Mouse (Mus musculus) intestine, embryonic 15.5 days (tissue): ENCODE measurements around the gene Inpp5e. TPM values are rescaled to one million over a fixed set of nuclear protein-coding genes. Genes with fewer than 3 reads are reported as not detected.

Source experiments
- ATAC-seq: fragments of 200-750 bp; cut with Nextera tagmentation; 2 replicates; pipeline ENCODE4 v1.8.0; 2017; ENCODE audit warnings: moderate TSS enrichment, moderate library complexity
- H3K27ac ChIP-seq: fragments of 300-500 bp; sonication (generic); 2 replicates; pipeline ENCODE4 v1.5.1; 2015; ENCODE audit warnings: mild to moderate bottlenecking, inconsistent platforms
- H3K27me3 ChIP-seq: fragments of 300-500 bp; sonication (generic); replicated peaks from 2 replicates; pipeline ENCODE4 v1.6.1; 2015; ENCODE audit warnings: inconsistent platforms
- H3K36me3 ChIP-seq: fragments of 300-500 bp; sonication (generic); 2 replicates; pipeline ENCODE4 v1.6.1; 2015; ENCODE audit warnings: inconsistent platforms
- H3K4me1 ChIP-seq: fragments of 300-500 bp; sonication (generic); replicated peaks from 2 replicates; pipeline ENCODE4 v1.6.1; 2015; ENCODE audit warnings: inconsistent platforms
- H3K4me2 ChIP-seq: fragments of 300-500 bp; sonication (generic); replicated peaks from 2 replicates; pipeline ENCODE4 v1.6.1; 2015; ENCODE audit warnings: mild to moderate bottlenecking, inconsistent platforms
- H3K4me3 ChIP-seq: fragments of 300-500 bp; sonication (generic); replicated peaks from 2 replicates; pipeline ENCODE4 v1.5.1; 2015; ENCODE audit warnings: inconsistent platforms
- H3K9ac ChIP-seq: fragments of 300-500 bp; sonication (generic); 2 replicates; pipeline ENCODE4 v1.6.1; 2015; ENCODE audit warnings: inconsistent platforms
- H3K9me3 ChIP-seq: fragments of 300-500 bp; sonication (generic); 2 replicates; pipeline ENCODE4 v1.6.1; 2016; ENCODE audit warnings: inconsistent platforms
- WGBS: fragments of 180-500 bp; shearing (Covaris S2); methylation state at CpG from one replicate; pipeline ENCODE4 v1.1.7; 2015; 5-methylcytosine and 5-hydroxymethylcytosine counted together
- polyA plus RNA-seq: library from polyadenylated mRNA; unstranded; fragments of >200 nt; fragmentation: Nextera tagmentation; extraction: Ambion mirVana; gene quantifications from 2 replicates; pipeline ENCODE4 v1.2.1, GENCODE M21; 2015

Inpp5e gene
- 14.6 and 17.1 TPM in 2 replicates for polyA plus RNA-seq

DNA sequence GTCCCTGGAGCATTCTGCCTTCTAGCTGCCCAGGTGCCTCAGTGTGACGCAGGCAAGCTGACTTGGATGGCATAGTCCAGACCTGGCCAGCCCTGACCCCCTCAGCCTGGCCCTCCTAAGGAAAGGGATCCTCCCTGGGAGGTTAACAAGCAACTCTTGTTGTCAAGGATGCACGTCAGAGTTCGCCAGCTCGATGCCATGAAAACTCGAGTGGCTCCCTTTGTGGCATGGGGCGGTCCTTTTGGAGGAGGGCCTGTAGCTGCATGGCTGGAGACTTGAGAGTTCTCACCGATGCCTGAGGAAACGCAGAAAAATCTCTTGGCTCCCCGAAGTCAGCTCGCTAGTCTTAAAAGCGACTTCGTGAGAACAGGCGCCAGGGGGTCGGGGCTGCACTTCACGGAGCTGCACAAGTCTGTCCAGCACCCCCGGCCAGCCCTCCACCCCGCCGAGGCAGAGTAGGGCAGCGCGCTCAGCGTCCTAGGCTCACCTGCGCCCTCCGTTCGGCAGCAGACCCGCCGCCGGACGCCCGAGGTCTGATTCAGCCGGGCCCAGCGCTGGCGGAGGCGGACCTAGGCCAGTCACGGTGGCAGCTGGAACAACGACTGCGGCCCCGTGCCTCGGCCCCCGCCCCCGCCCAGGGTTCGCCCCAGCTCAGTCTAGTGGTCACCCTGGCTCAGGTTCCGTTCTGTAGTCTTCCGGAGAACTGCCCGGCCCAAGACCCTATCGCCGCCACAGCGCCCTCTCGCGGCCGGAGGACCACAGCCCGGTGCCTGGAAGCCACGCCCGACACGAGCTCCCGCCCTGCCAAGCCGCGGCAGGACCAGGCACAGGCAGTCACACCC lies at the start of gene Inpp5e:
Gene Inpp5e (minus strand): TSS at position 689 of the 842 bp plus-strand sequence.
- Histone ChIP-seq H3K36me3 (peaks cover 24% of the 10 kb centered on the region), H3K4me1 (peaks cover 36% of the 10 kb centered on the region), H3K9ac (peak within 1 kb of the TSS; percentile 96), H3K27me3 (no peaks in the 10 kb centered on the region), H3K27ac (peak within 1 kb of the TSS; percentile 67), H3K4me2 (peak within 1 kb of the TSS; percentile 92), H3K4me3 (peak within 1 kb of the TSS; percentile 94), H3K9me3 (no peaks in the 10 kb centered on the region)
- peak; percentile 98 for ATAC-seq
- under 1% methylated on average over 56 of the region's 57 CpGs for WGBS

DNA sequence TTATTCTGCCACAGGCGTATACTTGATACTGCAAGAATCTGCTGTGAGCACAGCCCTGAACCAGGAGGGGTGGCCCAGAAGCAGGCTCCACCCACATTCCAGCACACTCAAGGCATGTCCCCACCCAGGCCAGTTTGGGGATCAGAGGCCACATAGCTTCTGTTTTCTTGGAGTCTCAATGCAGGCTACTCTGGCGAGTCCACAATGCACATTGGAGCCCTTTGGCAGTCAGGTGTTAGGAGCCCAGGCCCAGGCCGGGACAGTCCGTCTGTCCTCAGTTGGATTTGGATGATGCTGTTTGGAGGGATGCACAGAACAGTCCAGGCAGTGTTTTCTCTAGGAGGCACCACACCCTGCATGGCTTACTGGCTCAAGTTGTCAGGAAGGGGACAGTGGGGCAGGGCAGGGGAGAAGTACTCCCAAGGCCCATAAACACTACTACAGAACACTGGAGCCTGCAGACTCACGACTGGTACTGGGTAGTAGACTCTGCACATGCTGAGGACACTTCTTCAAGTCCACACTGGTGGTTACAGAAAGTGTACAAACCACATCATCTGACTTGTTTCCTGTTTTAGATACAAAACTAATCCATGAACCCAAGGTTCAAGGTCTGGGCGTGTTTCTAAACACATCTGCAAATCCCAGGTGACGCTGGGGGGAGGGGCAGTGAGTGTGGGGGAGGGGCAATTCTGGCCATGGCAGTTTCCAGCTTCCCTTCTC lies 49.6 kb upstream of the Inpp5e start:
- H3K4me1 ChIP-seq, result peaks cover 18% of the 10 kb centered on the region
- H3K9ac ChIP-seq, result no peak overlapping the region
- 0 out of 2 replicates have a peak overlapping the region, but pooled peaks have one; percentile 14 for H3K4me2 ChIP-seq
- 23% methylated on average over 7 of the region's 7 CpGs for WGBS
- H3K27me3 ChIP-seq, result no peaks in the 10 kb centered on the region
- no peaks in the 10 kb centered on the region for H3K9me3 ChIP-seq
- ATAC-seq, result peak; percentile 72
- no peak overlapping the region for H3K4me3 ChIP-seq
- peak overlapping the region; percentile 54 for H3K27ac ChIP-seq
- H3K36me3 ChIP-seq, result peaks cover 35% of the 10 kb centered on the region

DNA sequence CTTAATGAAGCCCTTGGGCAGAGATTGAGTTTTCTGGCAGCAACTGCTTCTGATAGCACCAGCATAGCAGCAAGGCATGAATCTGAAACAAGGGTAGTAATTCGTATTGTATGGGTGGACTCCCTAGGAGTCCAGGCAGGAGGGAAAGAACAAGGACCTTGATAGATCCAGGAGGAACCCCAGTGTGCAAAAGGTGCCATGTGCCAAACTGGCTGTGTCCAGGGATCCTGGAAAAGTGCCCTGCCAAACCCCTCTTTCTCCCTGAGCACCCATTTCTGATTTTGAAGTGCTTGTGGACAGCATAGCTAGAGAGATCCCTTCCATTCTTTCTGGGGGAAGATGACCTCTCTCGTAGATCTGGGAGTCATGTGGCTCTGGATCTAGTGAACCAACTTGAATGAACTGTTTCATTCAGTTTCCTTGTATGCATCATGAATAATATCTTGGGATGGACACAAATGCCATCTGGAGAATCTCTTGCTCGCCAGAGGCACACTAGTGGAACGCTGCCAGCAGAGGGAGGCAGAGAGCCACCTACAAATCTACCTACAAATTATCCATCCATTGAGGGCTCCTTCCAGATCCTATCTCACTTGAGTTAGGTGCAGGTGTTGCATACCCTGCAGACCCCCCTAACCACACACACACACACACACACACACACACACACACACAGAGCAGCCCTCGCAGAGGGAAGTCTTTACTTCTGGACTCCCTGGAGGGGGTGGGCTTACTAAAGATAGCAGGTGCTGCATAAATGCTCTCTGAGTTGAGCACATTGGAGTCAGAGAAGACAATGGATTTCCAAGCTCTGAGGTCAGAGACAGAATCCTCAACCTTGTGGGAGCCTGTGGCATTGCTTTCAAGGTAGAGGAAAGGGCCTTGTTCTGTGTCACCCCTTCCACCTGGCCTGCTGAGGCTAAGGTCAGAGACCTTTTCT lies 40.4 kb upstream of the Inpp5e start:
- 22% methylated on average over 5 of the region's 5 CpGs for WGBS
- no peak overlapping the region for H3K4me2 ChIP-seq
- ATAC-seq, result no peak
- H3K9ac ChIP-seq, result no peak overlapping the region
- no peak overlapping the region for H3K4me3 ChIP-seq
- H3K4me1 ChIP-seq, result peaks cover 9% of the 10 kb centered on the region
- no peaks in the 10 kb centered on the region for H3K9me3 ChIP-seq
- no peak overlapping the region for H3K27ac ChIP-seq
- H3K27me3 ChIP-seq, result no peaks in the 10 kb centered on the region
- H3K36me3 ChIP-seq, result no peaks in the 10 kb centered on the region

DNA sequence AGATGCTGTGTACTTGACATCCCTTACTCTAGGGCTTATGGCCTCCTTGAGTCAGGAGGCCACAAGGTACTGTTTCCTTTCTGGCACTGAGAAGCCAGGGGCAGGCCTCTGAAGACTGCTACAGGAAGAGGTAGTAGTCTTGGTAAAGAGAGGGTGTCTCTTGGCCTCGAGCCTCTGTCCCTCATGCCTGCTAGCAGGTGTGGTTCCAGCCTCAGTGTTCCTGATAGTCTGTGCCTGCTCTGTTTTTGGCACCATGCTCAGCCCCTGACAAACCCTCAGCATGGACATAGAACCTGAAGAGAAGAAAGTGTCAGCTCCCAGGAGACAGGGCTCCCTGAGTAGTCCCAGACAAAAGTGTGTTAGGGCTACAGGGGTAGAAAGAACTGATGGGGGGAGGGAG lies 38.4 kb upstream of the Inpp5e start:
- no peaks in the 10 kb centered on the region for H3K36me3 ChIP-seq
- H3K27me3 ChIP-seq, result no peaks in the 10 kb centered on the region
- H3K4me1 ChIP-seq, result peaks cover 19% of the 10 kb centered on the region
- peak overlapping the region; percentile 71; the same call in 1 of the 2 replicates for H3K9ac ChIP-seq
- WGBS, result 59% methylated on average over 1 of the region's 1 CpGs
- H3K4me2 ChIP-seq, result no peak overlapping the region; the same call in 1 of the 2 replicates
- ATAC-seq, result no peak
- no peak overlapping the region for H3K27ac ChIP-seq
- H3K9me3 ChIP-seq, result no peaks in the 10 kb centered on the region
- H3K4me3 ChIP-seq, result no peak overlapping the region

DNA sequence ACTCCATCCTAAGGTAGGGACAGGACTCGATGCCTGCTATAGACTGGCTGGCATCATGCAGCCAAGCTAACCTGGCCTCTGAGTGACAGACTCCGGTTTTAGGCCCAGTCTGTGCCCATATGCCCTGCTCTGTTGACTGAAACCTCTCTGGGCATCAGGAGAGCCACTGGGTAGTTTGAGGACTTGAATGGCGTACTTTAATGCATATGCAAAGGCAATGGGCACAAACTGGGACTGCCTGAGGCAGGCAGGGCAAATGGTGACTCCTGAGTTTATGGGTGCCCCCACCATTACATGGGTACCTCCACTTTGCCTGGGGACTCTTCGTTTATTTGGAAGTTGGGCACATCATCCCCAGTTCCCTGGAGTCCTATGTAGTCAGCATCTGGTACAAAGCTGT lies 37.7 kb upstream of the Inpp5e start:
- ATAC-seq, result no peak
- 70% methylated on average over 4 of the region's 4 CpGs for WGBS
- no peaks in the 10 kb centered on the region for H3K27me3 ChIP-seq

DNA sequence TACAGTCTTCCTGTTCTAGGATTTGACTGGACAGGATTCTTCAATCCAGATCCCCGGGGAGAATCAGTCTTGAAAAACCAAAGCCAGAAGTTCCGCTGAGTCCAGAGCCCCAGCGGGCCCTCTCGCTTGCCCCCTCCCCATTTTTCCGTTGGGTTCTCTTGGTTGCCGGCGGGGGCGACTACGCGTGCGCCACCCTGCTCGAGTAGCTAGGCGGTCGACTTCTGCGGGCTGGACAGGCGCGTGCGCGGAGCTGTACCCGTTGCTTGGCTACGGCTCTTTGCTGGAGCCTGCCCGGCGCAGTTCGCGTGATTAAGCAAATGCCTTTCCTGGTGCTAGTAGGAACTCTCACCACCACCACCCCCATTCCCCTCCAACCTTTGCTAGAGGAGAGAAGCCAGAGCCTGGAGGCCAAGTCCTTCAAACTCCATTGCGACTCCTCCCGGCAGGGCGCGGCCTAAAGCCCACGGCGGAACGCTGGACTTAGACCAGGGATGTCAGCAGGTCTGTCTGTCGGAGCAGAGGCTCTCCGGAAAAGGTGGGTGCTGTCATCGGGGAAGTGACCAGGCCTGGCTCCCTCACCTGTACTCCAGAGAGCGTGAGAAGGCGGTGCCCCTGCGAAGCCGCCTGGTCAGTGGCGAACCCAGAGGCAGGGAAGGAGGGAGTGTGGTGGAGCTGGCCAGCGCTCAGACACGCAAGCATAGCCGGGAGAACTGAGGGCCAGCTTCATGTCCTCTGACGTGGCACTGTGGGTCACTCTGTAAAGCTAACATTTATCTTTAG lies 36.9 kb upstream of the Inpp5e start:
- Histone ChIP-seq H3K4me1 (peaks cover 19% of the 10 kb centered on the region), H3K27me3 (no peaks in the 10 kb centered on the region), H3K9me3 (no peaks in the 10 kb centered on the region), H3K4me2 (peak overlapping the region; percentile 92), H3K36me3 (peaks cover 10% of the 10 kb centered on the region), H3K4me3 (peak overlapping the region; percentile 67), H3K9ac (peak overlapping the region; percentile 71), H3K27ac (peak overlapping the region; percentile 78)
- WGBS, result under 1% methylated on average over 44 of the region's 44 CpGs
- peak; percentile 93 for ATAC-seq

More for the DNA sequence above, 37.7 kb upstream of the Inpp5e start:
- Histone ChIP-seq H3K4me3 (peak overlapping the region; percentile 67), H3K9me3 (no peaks in the 10 kb centered on the region), H3K9ac (peak overlapping the region; percentile 71), H3K4me1 (peaks cover 19% of the 10 kb centered on the region), H3K36me3 (peaks cover 2% of the 10 kb centered on the region; the same call in 1 of the 2 replicates), H3K4me2 (peak overlapping the region; percentile 92), H3K27ac (0 out of 2 replicates have a peak overlapping the region, but pooled peaks have one; percentile 78)

DNA sequence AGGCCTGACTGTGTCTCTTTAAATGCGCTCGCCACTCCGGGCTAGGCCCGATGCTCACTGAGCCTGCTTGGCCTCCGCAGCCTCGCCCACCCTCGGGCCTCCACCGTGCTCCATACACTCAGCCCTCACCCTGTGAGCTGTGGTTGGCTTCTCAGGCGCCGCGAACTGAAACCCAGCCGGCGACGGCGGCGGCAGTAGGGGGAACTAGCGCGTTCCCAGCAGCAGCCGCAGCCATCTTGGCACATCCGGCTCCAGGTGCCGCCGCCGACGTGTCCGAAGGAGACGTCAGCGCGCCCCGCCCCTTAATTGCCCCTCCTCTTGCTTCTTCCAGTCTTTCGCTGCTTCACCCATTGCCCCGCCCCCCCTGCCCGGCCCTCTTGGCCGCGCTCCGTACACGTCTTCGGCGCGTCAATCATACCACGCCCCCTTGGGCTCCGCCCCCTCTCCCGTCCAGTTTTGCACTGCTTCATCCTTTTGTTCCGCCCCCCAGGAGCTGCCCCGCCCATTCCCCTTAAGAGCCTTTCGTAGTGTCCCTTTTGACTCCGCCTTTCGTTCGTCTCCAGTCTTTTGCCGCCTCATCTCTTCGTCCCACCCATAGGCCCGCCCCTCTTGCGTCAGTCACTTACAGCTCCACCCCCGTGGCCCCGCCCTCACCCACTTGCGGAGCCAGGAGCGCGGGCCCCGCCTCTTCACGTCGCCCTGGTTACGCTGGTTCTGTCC lies 36.1 kb upstream of the Inpp5e start, which contains the start of gene Sec16a:
Gene Sec16a (minus strand): TSS at position 271 of the 720 bp plus-strand sequence.
- H3K4me2 ChIP-seq, result peak within 1 kb of the TSS; percentile 92
- peak within 1 kb of the TSS; percentile 97 for H3K9ac ChIP-seq
- peak; percentile 95 for ATAC-seq
- H3K36me3 ChIP-seq, result peaks cover 17% of the 10 kb centered on the region
- H3K4me3 ChIP-seq, result peak within 1 kb of the TSS; percentile 67
- no peaks in the 10 kb centered on the region for H3K27me3 ChIP-seq
- under 1% methylated on average over 59 of the region's 61 CpGs for WGBS
- H3K9me3 ChIP-seq, result no peaks in the 10 kb centered on the region
- peaks cover 19% of the 10 kb centered on the region for H3K4me1 ChIP-seq
- H3K27ac ChIP-seq, result peak within 1 kb of the TSS; percentile 86

DNA sequence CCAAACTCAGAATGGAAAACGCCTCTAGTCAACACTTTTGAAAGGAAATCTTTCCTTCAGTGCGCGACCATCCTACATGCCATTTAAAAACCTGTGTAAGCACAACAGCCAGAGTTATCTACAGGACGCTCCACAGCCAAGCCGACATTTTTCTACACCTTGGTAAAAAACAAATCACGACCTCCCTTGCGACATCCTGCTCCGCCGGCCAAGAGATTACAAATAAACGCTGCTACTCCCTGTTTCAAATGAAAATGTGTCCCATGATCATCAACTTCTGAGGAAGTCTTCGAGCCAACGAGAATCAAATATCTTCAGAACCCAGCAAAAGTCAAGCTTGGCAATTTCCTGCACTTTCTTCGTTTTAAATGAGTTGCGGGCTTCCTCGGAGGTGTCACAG lies 35.4 kb upstream of the Inpp5e start:
- Histone ChIP-seq H3K27ac (peak overlapping the region; percentile 86), H3K4me2 (peak overlapping the region; percentile 66), H3K4me1 (peaks cover 19% of the 10 kb centered on the region), H3K36me3 (peaks cover 25% of the 10 kb centered on the region), H3K9ac (peak overlapping the region; percentile 97), H3K4me3 (peak overlapping the region; percentile 67), H3K27me3 (no peaks in the 10 kb centered on the region), H3K9me3 (no peaks in the 10 kb centered on the region)
- WGBS, result 3% methylated on average over 15 of the region's 15 CpGs
- no peak for ATAC-seq

DNA sequence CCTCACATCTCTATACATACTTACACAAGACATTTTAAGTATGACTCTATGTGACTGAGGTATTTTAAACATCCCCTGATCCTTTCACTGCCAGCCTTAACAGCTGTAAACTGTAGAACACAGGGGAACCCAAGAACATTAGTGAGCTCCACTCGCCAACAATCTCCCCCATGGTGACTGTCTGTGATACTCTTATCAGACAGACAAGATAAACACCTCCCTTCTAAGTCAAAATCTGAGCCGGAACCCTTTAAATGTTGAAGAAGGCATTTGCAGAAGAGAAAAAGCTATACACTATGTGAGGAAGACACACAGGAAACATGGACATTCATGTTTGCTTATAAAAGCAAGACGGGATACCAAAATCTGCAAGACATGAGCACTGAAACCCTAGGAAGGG lies 34.9 kb upstream of the Inpp5e start:
- no peaks in the 10 kb centered on the region for H3K27me3 ChIP-seq
- no peaks in the 10 kb centered on the region for H3K9me3 ChIP-seq
- H3K4me2 ChIP-seq, result peak overlapping the region; percentile 66
- H3K4me3 ChIP-seq, result peak overlapping the region; percentile 67
- WGBS, result 17% methylated on average over 3 of the region's 3 CpGs
- ATAC-seq, result no peak
- H3K9ac ChIP-seq, result peak overlapping the region; percentile 97
- H3K4me1 ChIP-seq, result peaks cover 19% of the 10 kb centered on the region
- peaks cover 29% of the 10 kb centered on the region for H3K36me3 ChIP-seq
- H3K27ac ChIP-seq, result no peak overlapping the region

DNA sequence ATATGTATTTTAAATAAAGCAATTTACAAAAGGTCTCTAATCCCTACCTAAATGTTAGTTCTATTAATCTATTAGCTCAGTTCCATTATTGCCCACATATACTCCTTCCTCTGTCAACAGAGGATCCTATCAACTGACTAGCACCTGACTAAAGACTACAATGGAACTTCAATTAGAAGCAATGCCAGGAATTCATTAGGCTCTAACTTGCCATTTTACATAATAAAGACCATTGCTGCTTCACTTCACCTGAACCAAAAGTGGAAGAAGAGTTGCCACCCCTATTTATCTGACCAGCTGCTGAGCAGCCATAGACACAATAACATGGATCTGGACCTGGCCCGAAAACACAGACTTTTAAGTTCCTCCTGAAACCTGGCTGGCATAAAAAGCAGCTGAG lies 33.8 kb upstream of the Inpp5e start:
- H3K4me2 ChIP-seq, result peak overlapping the region; percentile 66; the same call in 1 of the 2 replicates
- H3K27me3 ChIP-seq, result no peaks in the 10 kb centered on the region
- no peak overlapping the region for H3K9ac ChIP-seq
- H3K36me3 ChIP-seq, result peaks cover 37% of the 10 kb centered on the region
- no peak overlapping the region for H3K27ac ChIP-seq
- H3K4me3 ChIP-seq, result no peak overlapping the region
- H3K4me1 ChIP-seq, result peaks cover 19% of the 10 kb centered on the region
- no peaks in the 10 kb centered on the region for H3K9me3 ChIP-seq
- no peak for ATAC-seq
- 84% methylated on average over 1 of the region's 1 CpGs for WGBS
